Mouse (Mus musculus) G1E-ER4 (cell line): ENCODE measurements around the gene Ramac. TPM values are rescaled to one million over a fixed set of nuclear protein-coding genes. Genes with fewer than 3 reads are reported as not detected.
A peak's percentile ranks its signal among the peaks of the same experiment; 100 is the strongest.

Experiments used
- GATA1 ChIP-seq: IDR thresholded peaks from one replicate; pipeline ENCODE4 v1.8.0; 2012; ENCODE audit warnings: low read length, inconsistent platforms
- polyA plus RNA-seq: library from polyadenylated mRNA; stranded (reverse); fragments of >175 nt; gene quantifications from 2 replicates; pipeline ENCODE4 v1.2.3, GENCODE M21; 2012

Gene Ramac
- polyA plus RNA-seq = 18.7 and 33.8 TPM in 2 replicates

GRCm38 (mm10) chr7:81762180-81763109, at the start of gene Ramac:
Ramac (plus strand) TSS chr7:81762925.
- TF ChIP-seq GATA1 = no peak

- TF ChIP-seq GATA1 = no peak
These were observed 44.1 kb upstream of the Ramac start for GRCm38 (mm10) chr7:81718657-81719056.

GRCm38 (mm10) chr7:81719216-81719661, 43.5 kb upstream of the Ramac start:
- TF ChIP-seq GATA1 = peak; percentile 93

GRCm38 (mm10) chr7:81721271-81721670, 41.5 kb upstream of the Ramac start:
- no peak for TF ChIP-seq GATA1

- no peak for TF ChIP-seq GATA1
These were observed 38.9 kb upstream of the Ramac start for GRCm38 (mm10) chr7:81723851-81724250.

GRCm38 (mm10) chr7:81725986-81726727, 36.6 kb upstream of the Ramac start:
- no peak for TF ChIP-seq GATA1

GRCm38 (mm10) chr7:81726728-81727005, 36.1 kb upstream of the Ramac start:
- TF ChIP-seq GATA1 = no peak

GRCm38 (mm10) chr7:81727716-81728115, 35.0 kb upstream of the Ramac start:
- TF ChIP-seq GATA1 = no peak

GRCm38 (mm10) chr7:81729787-81730186, 32.9 kb upstream of the Ramac start:
- TF ChIP-seq GATA1 = no peak

- TF ChIP-seq GATA1 = no peak
These were observed 31.5 kb upstream of the Ramac start for GRCm38 (mm10) chr7:81731181-81731651.

GRCm38 (mm10) chr7:81732183-81733089, 30.3 kb upstream of the Ramac start:
- no peak for TF ChIP-seq GATA1

GRCm38 (mm10) chr7:81735300-81736048, 27.3 kb upstream of the Ramac start:
- TF ChIP-seq GATA1 = no peak

GRCm38 (mm10) chr7:81738720-81739385, 23.9 kb upstream of the Ramac start:
- no peak for TF ChIP-seq GATA1

- no peak for TF ChIP-seq GATA1
These were observed 22.7 kb upstream of the Ramac start for GRCm38 (mm10) chr7:81740010-81740409.

- TF ChIP-seq GATA1 = no peak
These were observed 18.6 kb upstream of the Ramac start for GRCm38 (mm10) chr7:81744145-81744544.
